Mouse (Mus musculus): ENCODE measurements around the gene Cmtm3. TPM values are rescaled to one million over a fixed set of nuclear protein-coding genes. Genes with fewer than 3 reads are reported as not detected.
A peak's percentile ranks its signal among the peaks of the same experiment; 100 is the strongest.

Cmtm3 gene
- total RNA-seq, 2 experiments from 2014 or later, result 3.5 to 8.5 TPM

GRCm38 (mm10) chr8:104346706-104347105 lies 7.5 kb downstream of the Cmtm3 start:
- intact Hi-C loops (cut with DNase I), result no loop called here
- Histone ChIP-seq H3K4me3 (no peak overlapping the region), H3K27ac (no peak overlapping the region)
- no peak for TF ChIP-seq CTCF (IDR thresholded peaks at IDR 0.05)
- no peak for DNase-seq

- Histone ChIP-seq H3K4me3 (no peak overlapping the region), H3K27ac (no peak overlapping the region)
- no peak for TF ChIP-seq CTCF (IDR thresholded peaks at IDR 0.05)
- DNase-seq, result peak; percentile 31
- intact Hi-C loops (cut with DNase I), result no loop called here
Observed at GRCm38 (mm10) chr8:104348971-104349370, 9.8 kb downstream of the Cmtm3 start.

- no peak for DNase-seq
- Histone ChIP-seq H3K27ac (no peak overlapping the region), H3K4me3 (no peak overlapping the region)
- intact Hi-C loops (cut with DNase I), result no loop called here
- TF ChIP-seq CTCF (IDR thresholded peaks at IDR 0.05), result no peak
Observed at GRCm38 (mm10) chr8:104350047-104350446, 10.8 kb downstream of the Cmtm3 start.

GRCm38 (mm10) chr8:104353186-104353585 lies 14.0 kb downstream of the Cmtm3 start:
- no peak for TF ChIP-seq CTCF (IDR thresholded peaks at IDR 0.05)
- Histone ChIP-seq H3K27ac (no peak overlapping the region), H3K4me3 (no peak overlapping the region)
- intact Hi-C loops (cut with DNase I), result no loop called here
- no peak for DNase-seq

- DNase-seq, result no peak
- no peak overlapping the region for H3K27ac ChIP-seq
- no peak for TF ChIP-seq CTCF (IDR thresholded peaks at IDR 0.05)
- intact Hi-C loops (cut with DNase I), result no loop called here
- H3K4me3 ChIP-seq, result no peak overlapping the region
Observed at GRCm38 (mm10) chr8:104354504-104354903, 15.3 kb downstream of the Cmtm3 start.

- no peak for DNase-seq
- intact Hi-C loops (cut with DNase I), result no loop called here
- no peak overlapping the region for H3K27ac ChIP-seq
- TF ChIP-seq CTCF (IDR thresholded peaks at IDR 0.05), result no peak
- H3K4me3 ChIP-seq, result no peak overlapping the region
Observed at GRCm38 (mm10) chr8:104358637-104359036, 19.4 kb downstream of the Cmtm3 start.

- DNase-seq, result no peak
- intact Hi-C loops (cut with DNase I), result loop anchor here (5.0 kb wide), 1 partner anchor 82 kb away; the partner anchor contains the start of gene Dync1li2
- TF ChIP-seq CTCF (IDR thresholded peaks at IDR 0.05), result no peak
- Histone ChIP-seq H3K27ac (peak overlapping the region; percentile 16; the same call in 1 of the 2 replicates), H3K4me3 (no peak overlapping the region)
Observed at GRCm38 (mm10) chr8:104359778-104360456, 20.7 kb downstream of the Cmtm3 start.

GRCm38 (mm10) chr8:104365695-104366094 lies 26.5 kb downstream of the Cmtm3 start:
- TF ChIP-seq CTCF (IDR thresholded peaks at IDR 0.05), result no peak
- intact Hi-C loops (cut with DNase I), result no loop called here
- no peak for DNase-seq
- Histone ChIP-seq H3K27ac (no peak overlapping the region), H3K4me3 (no peak overlapping the region)

GRCm38 (mm10) chr8:104367398-104367797 lies 28.2 kb downstream of the Cmtm3 start:
- H3K27ac ChIP-seq, result no peak overlapping the region
- DNase-seq, result no peak
- intact Hi-C loops (cut with DNase I), result no loop called here
- no peak for TF ChIP-seq CTCF (IDR thresholded peaks at IDR 0.05)
- H3K4me3 ChIP-seq, result no peak overlapping the region

GRCm38 (mm10) chr8:104369591-104369990 lies 30.4 kb downstream of the Cmtm3 start:
- peak overlapping the region; percentile 40 for H3K4me3 ChIP-seq
- TF ChIP-seq CTCF (IDR thresholded peaks at IDR 0.05), result no peak
- intact Hi-C loops (cut with DNase I), result no loop called here
- no peak for DNase-seq
- H3K27ac ChIP-seq, result peak overlapping the region; percentile 55; the same call in 1 of the 2 replicates

- DNase-seq, result peak; percentile 53
- Histone ChIP-seq H3K4me3 (peak overlapping the region; percentile 40), H3K27ac (peak overlapping the region; percentile 55; the same call in 1 of the 2 replicates)
- intact Hi-C loops (cut with DNase I), result no loop called here
- no peak for TF ChIP-seq CTCF (IDR thresholded peaks at IDR 0.05)
Observed at GRCm38 (mm10) chr8:104370071-104370470, 30.9 kb downstream of the Cmtm3 start.

- no peak for DNase-seq
- intact Hi-C loops (cut with DNase I), result no loop called here
- no peak overlapping the region for H3K4me3 ChIP-seq
- no peak overlapping the region for H3K27ac ChIP-seq
- no peak for TF ChIP-seq CTCF (IDR thresholded peaks at IDR 0.05)
Observed at GRCm38 (mm10) chr8:104371121-104371520, 31.9 kb downstream of the Cmtm3 start.

GRCm38 (mm10) chr8:104373779-104374178 lies 34.6 kb downstream of the Cmtm3 start:
- Histone ChIP-seq H3K27ac (peak overlapping the region; percentile 41; the same call in 1 of the 2 replicates), H3K4me3 (peak overlapping the region; percentile 21; the same call in 1 of the 2 replicates)
- intact Hi-C loops (cut with DNase I), result no loop called here
- peak; percentile 30; the same call in 1 of the 2 replicates for TF ChIP-seq CTCF (IDR thresholded peaks at IDR 0.05)
- no peak for DNase-seq

GRCm38 (mm10) chr8:104374269-104374668 lies 35.1 kb downstream of the Cmtm3 start:
- H3K4me3 ChIP-seq, result peak overlapping the region; percentile 21; the same call in 1 of the 2 replicates
- peak overlapping the region; percentile 41; the same call in 1 of the 2 replicates for H3K27ac ChIP-seq
- intact Hi-C loops (cut with DNase I), result no loop called here
- DNase-seq, result no peak
- TF ChIP-seq CTCF (IDR thresholded peaks at IDR 0.05), result no peak

Measured in gastrocnemius, adult 2 months (tissue).